Mouse (Mus musculus): ENCODE measurements around the gene Erc2.
A peak's percentile ranks its signal among the peaks of the same experiment; 100 is the strongest.

The Erc2 gene

GRCm38 (mm10) chr14:28300095-28300494 lies 677.9 kb downstream of the Erc2 start:
- DNase-seq (ENCODE audit: low spot score) = no peak

- no peak for DNase-seq (ENCODE audit: low spot score)
These were observed 679.0 kb downstream of the Erc2 start for GRCm38 (mm10) chr14:28301251-28301650.

- no peak for DNase-seq (ENCODE audit: low spot score)
These were observed 681.9 kb downstream of the Erc2 start for GRCm38 (mm10) chr14:28304131-28304530.

GRCm38 (mm10) chr14:28308661-28309060 lies 686.4 kb downstream of the Erc2 start:
- no peak for DNase-seq (ENCODE audit: low spot score)

GRCm38 (mm10) chr14:28316851-28317250 lies 694.6 kb downstream of the Erc2 start:
- no peak for DNase-seq (ENCODE audit: low spot score)

- no peak for DNase-seq (ENCODE audit: low spot score)
These were observed 699.8 kb downstream of the Erc2 start for GRCm38 (mm10) chr14:28321916-28322534.

- DNase-seq (ENCODE audit: low spot score) = no peak
These were observed 701.0 kb downstream of the Erc2 start for GRCm38 (mm10) chr14:28323243-28323642.

GRCm38 (mm10) chr14:28323727-28324126 lies 701.5 kb downstream of the Erc2 start:
- no peak for DNase-seq (ENCODE audit: low spot score)

GRCm38 (mm10) chr14:28326456-28326855 lies 704.2 kb downstream of the Erc2 start:
- DNase-seq (ENCODE audit: low spot score) = peak; percentile 15

GRCm38 (mm10) chr14:28328512-28328911 lies 706.3 kb downstream of the Erc2 start:
- DNase-seq (ENCODE audit: low spot score) = no peak

GRCm38 (mm10) chr14:28331108-28331507 lies 708.9 kb downstream of the Erc2 start:
- DNase-seq (ENCODE audit: low spot score) = no peak

- DNase-seq (ENCODE audit: low spot score) = no peak
These were observed 710.2 kb downstream of the Erc2 start for GRCm38 (mm10) chr14:28332351-28332953.

- no peak for DNase-seq (ENCODE audit: low spot score)
These were observed 716.9 kb downstream of the Erc2 start for GRCm38 (mm10) chr14:28339146-28339545.

- DNase-seq (ENCODE audit: low spot score) = no peak
These were observed 726.9 kb downstream of the Erc2 start for GRCm38 (mm10) chr14:28349129-28349528.

- no peak for DNase-seq (ENCODE audit: low spot score)
These were observed 733.8 kb downstream of the Erc2 start for GRCm38 (mm10) chr14:28356031-28356430.

GRCm38 (mm10) chr14:28359502-28359901 lies 737.3 kb downstream of the Erc2 start:
- no peak for DNase-seq (ENCODE audit: low spot score)

- DNase-seq (ENCODE audit: low spot score) = no peak
These were observed 737.8 kb downstream of the Erc2 start for GRCm38 (mm10) chr14:28359983-28360382.

- DNase-seq (ENCODE audit: low spot score) = no peak
These were observed 740.1 kb downstream of the Erc2 start for GRCm38 (mm10) chr14:28362336-28362735.

GRCm38 (mm10) chr14:28370713-28371112 lies 748.5 kb downstream of the Erc2 start:
- no peak for DNase-seq (ENCODE audit: low spot score)

- no peak for DNase-seq (ENCODE audit: low spot score)
These were observed 749.4 kb downstream of the Erc2 start for GRCm38 (mm10) chr14:28371651-28372050.

- no peak for DNase-seq (ENCODE audit: low spot score)
These were observed 753.4 kb downstream of the Erc2 start for GRCm38 (mm10) chr14:28375642-28376091.

- no peak for DNase-seq (ENCODE audit: low spot score)
These were observed 754.1 kb downstream of the Erc2 start for GRCm38 (mm10) chr14:28376208-28376805.

GRCm38 (mm10) chr14:28377519-28377918 lies 755.3 kb downstream of the Erc2 start:
- no peak for DNase-seq (ENCODE audit: low spot score)

GRCm38 (mm10) chr14:28380129-28380528 lies 757.9 kb downstream of the Erc2 start:
- DNase-seq (ENCODE audit: low spot score) = no peak
